Mouse (Mus musculus) spleen, adult 2 months (tissue): ENCODE data around the gene Thsd4. TPM values are rescaled to one million over a fixed set of nuclear protein-coding genes. Genes with fewer than 3 reads are reported as not detected.

ENCODE experiments used
- DNase-seq, 2 experiments: peaks; one replicate each; pipeline versions ENCODE4 v3.0.0 to v3.0.0-alpha.2; 2012 to 2021; ENCODE audit warnings: low spot score in 2 of 2, low read depth in 1 of 2
- H3K27ac ChIP-seq: fragments of 200-500 bp; 2 replicates; pipeline ENCODE4 v1.5.1; 2012; ENCODE audit warnings: low read length, inconsistent platforms; ENCODE audit not compliant: insufficient read depth
- H3K27me3 ChIP-seq: fragments of 200-500 bp; 2 replicates; pipeline ENCODE4 v1.6.1; 2012; ENCODE audit warnings: mild to moderate bottlenecking, moderate library complexity, low read length, inconsistent platforms; ENCODE audit not compliant: control insufficient read depth, insufficient read depth
- H3K36me3 ChIP-seq: fragments of 200-500 bp; 2 replicates; pipeline ENCODE4 v1.6.1; 2012; ENCODE audit warnings: mild to moderate bottlenecking, low read length, inconsistent platforms; ENCODE audit not compliant: control insufficient read depth, insufficient read depth
- H3K4me1 ChIP-seq: fragments of 200-500 bp; 2 replicates; pipeline ENCODE4 v1.6.1; 2011; ENCODE audit warnings: inconsistent platforms; ENCODE audit not compliant: control insufficient read depth, insufficient read depth, insufficient read length
- H3K4me3 ChIP-seq: fragments of 200-500 bp; 2 replicates; pipeline ENCODE4 v1.5.1; 2011; ENCODE audit warnings: mild to moderate bottlenecking, inconsistent platforms; ENCODE audit not compliant: insufficient read depth, insufficient read length; ENCODE audit errors: extremely low read depth
- CTCF ChIP-seq: fragments of 200-500 bp; IDR thresholded peaks from 2 replicates; pipeline ENCODE4 v1.5.1; 2011; ENCODE audit warnings: mild to moderate bottlenecking, inconsistent platforms; ENCODE audit not compliant: insufficient read depth, insufficient read length, insufficient replicate concordance; ENCODE audit errors: extremely low read depth
- POLR2A ChIP-seq: fragments of 200-500 bp; IDR thresholded peaks from 2 replicates; pipeline ENCODE4 v1.6.1; 2011; ENCODE audit warnings: low read depth, low read length, inconsistent platforms
- WGBS: fragments of 180-500 bp; shearing (Covaris S2); methylation state at CpG from one replicate; pipeline ENCODE4 v1.1.7; 2018; 5-methylcytosine and 5-hydroxymethylcytosine counted together
- polyA plus RNA-seq: library from polyadenylated mRNA; depleted of rRNA; stranded (reverse); fragments of >200 nt; gene quantifications from 2 replicates; pipeline ENCODE4 v1.2.3, GENCODE M21; 2012

The Thsd4 gene
- polyA plus RNA-seq, 1 experiment: 0.95 TPM

DNA sequence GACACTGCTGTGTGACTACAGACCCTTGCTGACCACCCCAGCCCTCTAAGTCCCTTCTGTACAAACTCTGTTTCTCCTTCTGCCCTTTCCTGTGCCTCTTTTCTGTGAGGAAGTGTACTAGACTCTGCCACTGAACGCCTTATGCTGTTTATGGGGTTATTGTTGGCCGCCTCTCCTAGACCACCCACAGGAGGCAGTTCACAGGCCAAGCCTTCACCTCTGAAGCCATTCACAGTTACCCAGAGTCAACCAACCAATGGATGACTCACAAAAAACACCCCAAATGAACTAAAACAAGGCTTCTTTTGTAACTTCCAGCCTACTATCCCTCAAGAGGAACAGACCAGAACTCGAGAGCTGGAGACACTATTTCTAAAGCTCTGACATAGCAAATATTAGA, 520.4 kb downstream of the Thsd4 start:
- Histone ChIP-seq H3K27me3 (no peaks in the 10 kb centered on the region), H3K4me3 (no peak overlapping the region), H3K4me1 (no peaks in the 10 kb centered on the region), H3K36me3 (no peaks in the 10 kb centered on the region), H3K27ac (no peak overlapping the region)
- no peak for TF ChIP-seq CTCF
- no peak for TF ChIP-seq POLR2A
- WGBS: 82% methylated on average over 3 of the region's 3 CpGs
- no peak for DNase-seq

DNA sequence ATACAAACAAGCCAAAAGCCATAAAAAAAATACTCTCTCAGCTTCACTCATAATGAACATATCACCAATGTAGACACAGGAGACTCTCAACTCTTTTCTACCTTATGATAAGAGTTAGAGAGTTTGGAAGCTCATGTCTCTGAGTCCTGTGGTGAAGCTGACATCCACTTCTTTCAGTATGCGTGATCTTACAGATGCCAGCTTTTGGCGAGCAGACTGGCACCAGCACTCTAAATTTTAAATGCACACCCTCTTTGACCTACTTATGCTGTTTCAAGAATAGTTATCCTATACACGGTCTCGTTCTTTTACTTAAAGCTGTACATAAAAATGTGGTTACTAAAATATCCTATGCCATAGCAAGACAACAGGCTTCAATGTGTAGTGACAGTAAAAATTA, 524.1 kb downstream of the Thsd4 start:
- H3K27me3 ChIP-seq: no peaks in the 10 kb centered on the region
- no peak overlapping the region for H3K4me3 ChIP-seq
- 90% methylated on average over 4 of the region's 4 CpGs for WGBS
- no peaks in the 10 kb centered on the region for H3K36me3 ChIP-seq
- DNase-seq: no peak
- H3K4me1 ChIP-seq: no peaks in the 10 kb centered on the region
- TF ChIP-seq CTCF (no peak), POLR2A (no peak)
- H3K27ac ChIP-seq: no peak overlapping the region

DNA sequence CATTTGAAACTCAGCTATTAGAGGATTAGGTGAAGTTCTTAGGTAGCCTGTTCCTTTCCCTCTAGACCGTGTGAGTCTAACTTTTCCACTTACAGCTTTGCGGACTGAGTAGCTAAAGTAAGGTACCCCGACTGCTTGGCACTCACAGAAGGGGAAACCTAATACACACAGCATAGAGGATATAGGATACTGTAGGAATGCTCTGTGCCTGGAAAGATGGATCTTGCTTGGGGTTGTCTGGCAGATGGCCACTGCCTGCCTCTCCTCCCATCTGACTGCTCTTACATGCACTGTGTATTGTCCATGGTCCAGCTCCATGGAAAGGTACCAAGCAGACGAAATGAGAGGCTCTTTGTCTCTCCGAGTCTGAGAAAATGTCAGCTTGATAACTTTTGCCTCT, 530.4 kb downstream of the Thsd4 start:
- no peaks in the 10 kb centered on the region for H3K27me3 ChIP-seq
- H3K4me1 ChIP-seq: no peaks in the 10 kb centered on the region
- no peak for DNase-seq
- no peak overlapping the region for H3K27ac ChIP-seq
- WGBS: 90% methylated on average over 5 of the region's 5 CpGs
- H3K4me3 ChIP-seq: no peak overlapping the region
- TF ChIP-seq CTCF (no peak), POLR2A (no peak)
- no peaks in the 10 kb centered on the region for H3K36me3 ChIP-seq

DNA sequence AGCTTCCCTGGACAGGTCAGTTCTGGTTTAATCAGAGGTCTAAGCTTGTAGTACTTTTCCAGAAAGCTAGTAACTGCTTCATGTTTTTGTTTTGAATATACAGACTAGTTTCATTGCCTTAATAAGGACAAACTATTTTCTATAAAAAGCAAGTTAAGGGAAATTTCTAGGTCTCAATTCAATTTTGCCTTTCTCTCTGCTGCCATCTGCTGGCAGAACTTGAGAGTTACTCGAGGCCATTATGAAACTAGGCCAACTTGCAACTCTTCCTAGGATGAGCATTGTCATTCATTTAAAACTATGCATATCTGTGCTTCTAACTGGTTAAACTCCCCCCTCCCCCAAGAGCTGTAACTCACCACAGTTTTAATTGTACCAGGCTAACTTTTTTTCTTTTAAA, 532.0 kb downstream of the Thsd4 start:
- H3K4me1 ChIP-seq: no peaks in the 10 kb centered on the region
- peak; percentile 11 to 31 for DNase-seq
- TF ChIP-seq POLR2A: no peak
- TF ChIP-seq CTCF: peak; percentile 32; the same call in 1 of the 2 replicates
- no peak overlapping the region for H3K4me3 ChIP-seq
- WGBS: 0% methylated on average over 1 of the region's 1 CpGs
- no peaks in the 10 kb centered on the region for H3K27me3 ChIP-seq
- H3K36me3 ChIP-seq: no peaks in the 10 kb centered on the region
- no peak overlapping the region for H3K27ac ChIP-seq

DNA sequence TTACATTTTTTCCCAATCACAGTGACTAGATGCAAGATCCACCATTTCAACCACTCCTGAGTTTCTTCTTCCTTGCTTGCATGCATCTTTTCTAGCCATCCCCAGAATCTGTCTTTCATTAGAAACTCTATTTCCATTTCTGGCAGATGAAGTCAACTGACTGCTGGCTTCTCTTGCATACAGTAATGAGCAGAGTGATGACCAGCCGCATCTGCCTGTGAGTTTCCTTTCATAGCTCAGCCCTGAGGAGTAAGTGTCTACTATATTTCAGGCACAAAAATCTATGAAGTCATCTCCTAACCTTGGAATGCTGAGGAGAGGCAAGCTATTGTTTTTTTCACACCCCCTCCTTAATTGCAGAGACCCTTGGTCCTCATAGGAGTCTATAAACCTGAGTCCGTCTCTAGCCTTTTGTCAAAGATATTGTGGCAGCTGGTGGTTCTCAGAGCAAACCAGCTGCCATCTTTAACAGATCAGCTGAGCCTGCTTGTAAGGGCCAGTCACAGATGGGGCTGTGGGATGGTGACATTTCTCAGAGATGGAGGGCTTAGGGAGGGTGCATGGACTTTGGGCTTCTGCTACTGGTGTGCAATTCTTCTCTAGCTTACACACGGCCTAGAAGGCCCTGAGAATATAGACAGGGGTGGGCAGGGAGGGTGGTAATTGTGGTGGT, 535.8 kb downstream of the Thsd4 start:
- Histone ChIP-seq H3K4me1 (no peaks in the 10 kb centered on the region), H3K27ac (no peak overlapping the region), H3K27me3 (no peaks in the 10 kb centered on the region), H3K36me3 (no peaks in the 10 kb centered on the region), H3K4me3 (no peak overlapping the region)
- DNase-seq: no peak
- WGBS: 79% methylated on average over 3 of the region's 3 CpGs
- no peak for TF ChIP-seq CTCF
- no peak for TF ChIP-seq POLR2A

DNA sequence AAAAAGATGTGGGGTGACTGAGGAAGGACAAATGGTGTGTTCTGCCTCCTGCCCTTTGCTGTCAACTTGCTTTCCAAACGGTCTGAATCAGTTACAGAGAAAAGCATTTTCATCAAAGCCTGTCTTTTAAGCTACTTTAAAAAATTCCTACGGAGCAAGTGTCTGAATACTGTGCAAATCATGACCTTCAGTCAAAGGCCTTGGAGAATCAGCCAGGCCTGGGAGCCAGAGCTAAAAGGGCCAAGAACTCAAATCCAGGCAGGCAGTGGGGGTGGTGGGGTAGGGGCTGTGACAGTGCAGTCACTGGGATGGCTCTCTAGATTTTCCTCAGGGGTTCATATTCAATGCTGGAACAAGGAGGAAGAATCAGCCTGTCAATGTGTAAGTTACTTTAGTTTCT, 540.7 kb downstream of the Thsd4 start:
- Histone ChIP-seq H3K27ac (no peak overlapping the region), H3K4me3 (no peak overlapping the region), H3K4me1 (no peaks in the 10 kb centered on the region), H3K36me3 (no peaks in the 10 kb centered on the region), H3K27me3 (no peaks in the 10 kb centered on the region)
- no peak for DNase-seq
- TF ChIP-seq CTCF: no peak
- TF ChIP-seq POLR2A: no peak
- WGBS: 78% methylated on average over 2 of the region's 2 CpGs

DNA sequence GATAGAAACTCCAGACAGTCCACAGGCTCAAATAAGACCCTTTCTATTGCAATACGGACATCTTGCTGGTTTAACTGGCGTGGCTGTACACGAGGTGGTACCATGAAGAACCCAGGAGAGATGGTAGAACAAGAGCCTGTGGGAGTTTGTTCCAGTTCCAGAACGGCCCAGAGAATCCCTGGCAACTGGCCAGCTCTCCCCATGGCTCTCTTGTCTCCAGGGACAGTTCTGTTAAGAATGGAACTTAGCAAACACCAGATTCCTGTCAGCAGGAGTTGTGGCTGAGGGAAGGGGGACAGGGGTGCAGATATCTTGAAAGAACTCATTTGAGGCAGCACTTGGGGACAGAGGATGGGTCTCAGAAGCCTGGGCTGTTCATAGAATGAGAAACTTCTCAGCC, 550.6 kb downstream of the Thsd4 start:
- no peak for DNase-seq

More for the DNA sequence above, 550.6 kb downstream of the Thsd4 start:
- Histone ChIP-seq H3K4me1 (no peaks in the 10 kb centered on the region), H3K27ac (no peak overlapping the region), H3K4me3 (no peak overlapping the region), H3K27me3 (no peaks in the 10 kb centered on the region), H3K36me3 (no peaks in the 10 kb centered on the region)
- WGBS: 74% methylated on average over 4 of the region's 4 CpGs
- TF ChIP-seq CTCF (no peak), POLR2A (no peak)
